Mouse (Mus musculus): ENCODE data around the gene Atxn1.

The Atxn1 gene

DNA sequence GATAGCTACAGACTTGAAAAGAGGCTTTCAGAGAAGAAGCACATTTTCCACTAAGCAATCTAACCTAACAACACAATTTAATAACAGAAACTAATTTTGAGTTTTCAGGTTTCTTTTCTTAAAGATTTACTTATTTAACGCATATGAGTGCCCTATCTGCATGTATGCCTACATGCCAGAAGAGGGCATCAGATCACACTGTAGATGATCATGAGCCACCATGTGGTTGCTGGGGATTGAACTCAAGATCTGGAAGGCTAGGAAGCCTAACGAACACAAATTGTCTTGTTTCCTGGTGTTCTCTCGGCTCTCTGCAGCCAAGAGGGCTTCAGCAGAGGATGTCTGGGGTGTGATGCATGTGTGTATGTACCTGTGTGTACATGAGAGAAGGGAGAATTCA lies 280.8 kb downstream of the Atxn1 start:
- DNase-seq (ENCODE audit: low read depth, low spot score) = no peak

DNA sequence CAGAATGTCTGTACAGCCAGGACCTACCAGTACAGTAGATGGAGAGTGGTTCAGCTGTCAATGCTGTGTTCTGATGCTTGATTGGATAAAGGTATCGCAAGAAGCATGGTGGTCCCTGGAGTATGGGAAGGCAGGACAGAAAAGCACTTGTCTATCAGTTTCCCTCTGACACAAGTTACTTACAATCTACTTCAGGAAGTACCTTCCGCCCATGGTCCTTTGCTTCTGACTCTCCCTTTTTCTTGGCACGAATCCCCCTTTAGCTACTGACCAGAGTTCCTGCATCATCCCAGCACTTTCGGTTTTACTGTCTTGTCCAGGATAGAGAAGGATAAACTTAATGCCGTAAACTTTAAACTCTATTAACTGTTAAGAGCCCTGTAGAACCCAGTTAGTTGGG lies 283.6 kb downstream of the Atxn1 start:
- no peak for DNase-seq (ENCODE audit: low read depth, low spot score)

DNA sequence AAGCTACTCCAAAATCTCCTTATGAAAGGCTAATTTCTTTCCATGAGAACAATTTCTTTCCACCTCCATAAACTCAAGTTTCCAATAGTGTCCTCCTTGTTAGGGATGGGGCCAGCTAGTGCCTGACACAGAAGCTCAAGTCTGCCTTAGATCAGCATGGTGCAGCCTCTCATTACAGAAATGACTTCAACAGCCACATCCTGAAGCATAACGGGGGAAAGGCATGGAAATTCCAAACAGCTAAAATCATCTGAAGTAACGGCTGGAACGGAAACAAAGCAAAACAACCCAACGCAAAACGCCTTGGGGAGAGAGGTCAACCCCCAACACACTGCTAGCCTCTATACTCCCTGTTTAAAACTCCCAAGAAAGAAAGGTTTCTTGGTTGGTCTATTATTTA lies 284.2 kb downstream of the Atxn1 start:
- DNase-seq (ENCODE audit: low read depth, low spot score) = no peak

DNA sequence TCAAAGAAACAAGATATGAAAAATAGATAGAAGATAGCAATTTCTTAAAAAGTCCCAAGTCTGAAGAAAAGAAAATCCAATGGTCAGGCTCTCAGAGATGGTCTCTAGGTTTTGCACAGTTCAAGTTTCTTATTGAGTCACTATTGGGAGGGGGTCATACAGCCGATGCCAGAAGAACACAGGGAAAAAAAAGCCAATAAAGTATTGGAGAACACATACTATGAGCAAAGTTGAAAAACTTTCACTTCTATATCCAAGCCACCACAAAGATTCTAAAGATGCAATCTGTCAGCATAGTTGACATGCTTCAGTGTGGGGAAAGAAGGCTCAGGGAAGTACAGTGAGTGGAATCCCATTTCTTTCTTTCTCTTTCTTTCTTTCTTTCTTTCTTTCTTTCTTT lies 285.7 kb downstream of the Atxn1 start:
- DNase-seq (ENCODE audit: low read depth, low spot score) = no peak

DNA sequence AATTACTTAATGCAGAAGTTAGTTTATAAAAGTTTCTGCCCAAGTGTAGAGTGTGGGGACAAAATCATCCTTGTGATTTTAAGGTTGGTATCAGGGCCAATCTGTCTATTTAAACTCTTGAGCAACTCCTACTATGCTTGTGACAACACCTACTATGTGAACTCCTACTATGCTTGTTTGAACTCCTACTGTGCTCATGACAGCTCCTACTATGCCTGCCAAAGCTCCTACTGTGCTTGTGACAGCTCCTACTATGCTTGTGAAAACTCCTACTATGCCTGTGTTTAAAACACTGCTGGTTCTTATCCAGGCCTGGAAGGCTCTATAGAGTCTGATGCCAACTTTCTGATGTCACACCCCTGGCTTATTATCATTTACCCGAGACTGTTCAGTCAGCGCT lies 292.2 kb downstream of the Atxn1 start:
- no peak for DNase-seq (ENCODE audit: low read depth, low spot score)

DNA sequence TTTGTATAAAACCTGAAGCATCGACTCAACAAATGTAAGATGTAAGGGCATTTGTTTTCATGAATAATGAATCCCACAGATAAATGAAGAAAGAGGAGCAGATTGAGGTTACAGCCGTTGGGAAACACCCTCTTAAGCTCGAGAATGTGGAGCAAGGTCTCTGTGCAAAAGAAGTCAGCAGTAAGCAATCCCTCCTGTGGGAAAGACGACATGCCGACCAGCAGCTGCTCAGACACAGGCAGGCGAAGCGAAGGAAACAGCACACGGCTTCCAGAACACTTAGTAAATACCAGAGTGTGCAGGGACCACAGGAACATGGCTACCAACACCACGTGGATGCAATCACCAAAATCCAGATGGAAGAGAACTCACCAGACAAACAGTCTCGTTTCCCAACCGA lies 294.8 kb downstream of the Atxn1 start:
- DNase-seq (ENCODE audit: low read depth, low spot score) = no peak

DNA sequence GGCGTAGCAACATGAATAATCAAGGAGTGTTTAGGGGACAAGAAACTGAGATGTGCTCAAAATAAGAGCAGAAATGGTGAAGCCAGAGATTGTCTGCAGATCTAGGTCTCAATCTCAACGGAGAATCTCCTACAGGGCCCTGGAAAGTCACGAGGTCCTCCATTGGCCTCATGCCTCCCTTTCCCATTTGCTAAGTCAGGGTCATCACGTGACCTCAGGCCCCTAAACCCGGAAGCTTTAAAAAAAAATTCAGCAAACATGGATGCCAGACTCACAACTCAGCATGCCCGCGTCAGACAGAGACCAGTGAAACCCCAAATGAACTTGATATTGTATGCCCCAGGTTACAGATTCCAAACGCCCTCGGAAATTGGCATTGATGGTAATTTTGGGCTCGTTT lies 302.0 kb downstream of the Atxn1 start:
- DNase-seq (ENCODE audit: low read depth, low spot score) = no peak

DNA sequence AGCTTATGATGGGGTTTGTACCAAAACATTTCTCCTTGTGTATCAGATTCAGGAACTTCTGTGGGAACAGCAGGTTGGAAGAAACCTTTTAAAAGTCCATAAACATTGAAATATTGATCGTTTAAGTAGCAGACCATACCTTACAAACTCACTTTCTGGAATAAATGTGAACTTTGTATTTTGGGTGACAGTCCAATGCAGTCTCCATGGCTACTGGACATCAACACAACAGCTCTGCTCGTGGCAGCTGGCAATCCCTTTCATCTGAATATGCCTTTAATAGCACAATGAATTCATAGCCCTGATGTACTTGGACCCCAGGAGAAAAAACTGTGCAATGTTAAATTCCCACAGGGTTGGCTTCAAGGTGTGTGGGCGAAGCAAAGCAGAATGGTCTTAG lies 302.6 kb downstream of the Atxn1 start:
- DNase-seq (ENCODE audit: low read depth, low spot score) = no peak

DNA sequence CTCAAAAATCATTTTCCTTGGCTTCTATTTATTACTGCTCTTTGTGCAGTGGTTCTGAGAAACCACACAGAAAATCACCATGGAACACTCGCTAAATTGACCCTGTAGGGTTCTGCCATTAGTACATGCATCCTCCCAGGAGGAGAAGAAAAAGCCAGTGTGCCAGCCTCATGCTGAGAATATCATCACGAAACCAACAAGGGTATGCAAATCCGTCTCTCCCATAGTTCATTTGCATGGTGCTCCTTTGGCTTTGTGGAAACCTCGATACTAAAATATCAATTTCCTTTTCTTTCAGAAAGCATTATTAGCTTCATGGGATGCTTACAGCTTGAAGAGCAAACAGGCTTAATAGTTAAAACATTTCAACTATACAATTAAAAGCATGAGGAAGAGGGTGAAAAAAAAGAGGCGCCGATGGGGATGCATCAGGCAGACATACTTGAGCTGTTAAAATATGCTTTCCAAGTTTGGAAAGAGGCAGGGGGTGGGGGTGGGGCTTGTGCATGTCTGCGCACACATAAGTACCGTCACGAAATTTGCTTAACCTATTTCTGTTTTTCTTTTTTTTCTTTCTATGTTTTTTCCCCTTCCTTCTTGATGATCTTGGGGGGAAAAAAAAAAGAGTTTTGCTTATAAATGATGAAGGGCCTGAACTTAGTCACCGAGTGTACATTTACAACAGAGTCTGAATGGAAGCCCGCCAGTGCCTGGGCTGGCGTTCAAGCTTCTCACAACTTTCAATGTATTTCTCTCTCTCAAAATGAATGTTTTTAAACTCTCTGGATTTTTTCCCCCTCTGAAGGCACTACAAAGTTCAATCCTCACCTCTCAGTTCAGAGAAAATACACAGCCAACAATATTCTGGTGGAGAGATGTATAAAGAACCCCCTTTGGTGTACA lies 303.3 kb downstream of the Atxn1 start:
- DNase-seq (ENCODE audit: low read depth, low spot score) = no peak

DNA sequence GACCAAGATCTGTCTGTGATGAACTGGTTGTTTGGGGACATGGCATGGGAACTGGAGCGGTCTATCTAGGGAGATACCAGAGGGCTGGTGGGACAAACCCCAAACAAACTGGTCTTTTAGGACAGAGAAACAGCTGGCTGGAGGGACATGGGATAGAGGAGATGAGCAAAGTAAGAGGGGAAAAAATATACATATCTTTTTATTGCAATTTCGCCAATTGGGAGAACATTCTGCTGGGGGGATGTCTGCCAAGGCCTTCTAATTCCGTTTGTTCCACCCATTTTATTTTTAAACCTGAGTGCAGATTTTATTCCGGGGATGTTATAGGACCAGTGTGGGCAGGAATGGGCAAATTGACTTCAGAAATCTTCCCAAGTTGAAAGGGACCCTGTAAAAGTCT lies 305.0 kb downstream of the Atxn1 start:
- DNase-seq (ENCODE audit: low read depth, low spot score) = no peak

DNA sequence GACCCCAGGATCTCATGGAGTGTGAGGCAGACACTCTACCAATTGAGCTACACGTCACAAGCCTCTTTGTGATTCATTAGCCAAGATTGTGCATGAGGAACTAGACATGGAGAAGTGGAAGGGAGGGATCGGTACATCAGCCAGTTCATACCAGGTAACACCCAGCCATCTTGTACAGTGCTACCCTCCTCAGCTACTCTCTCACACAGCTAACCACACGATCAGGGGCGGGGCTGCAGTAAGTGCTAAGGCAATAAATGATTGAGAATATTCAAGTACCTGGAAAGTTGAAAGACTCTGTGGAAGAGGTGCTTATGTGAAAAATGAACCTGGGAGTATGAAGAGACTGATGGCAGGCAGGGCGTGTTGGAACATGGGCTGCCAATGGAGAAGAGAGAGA lies 306.5 kb downstream of the Atxn1 start:
- DNase-seq (ENCODE audit: low read depth, low spot score) = no peak

DNA sequence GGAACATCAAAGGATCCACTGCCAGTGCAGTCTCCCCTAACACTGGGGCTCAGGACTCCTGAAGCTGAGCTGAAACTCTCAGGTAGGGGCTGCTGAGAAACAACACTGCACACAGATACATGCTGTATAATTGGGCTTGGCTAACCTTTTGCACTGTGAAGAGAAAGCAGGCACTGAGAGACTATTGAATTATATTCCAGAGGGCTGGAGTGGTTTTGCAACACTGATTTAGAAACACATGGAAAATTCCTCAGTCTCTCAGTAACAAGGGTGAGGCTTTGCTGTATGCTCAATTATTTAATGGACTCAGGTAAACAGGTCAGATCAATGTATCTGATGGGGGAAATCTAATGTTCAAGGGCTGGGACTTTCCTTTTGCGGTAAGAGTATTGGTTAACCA lies 307.6 kb downstream of the Atxn1 start:
- DNase-seq (ENCODE audit: low read depth, low spot score) = no peak

DNA sequence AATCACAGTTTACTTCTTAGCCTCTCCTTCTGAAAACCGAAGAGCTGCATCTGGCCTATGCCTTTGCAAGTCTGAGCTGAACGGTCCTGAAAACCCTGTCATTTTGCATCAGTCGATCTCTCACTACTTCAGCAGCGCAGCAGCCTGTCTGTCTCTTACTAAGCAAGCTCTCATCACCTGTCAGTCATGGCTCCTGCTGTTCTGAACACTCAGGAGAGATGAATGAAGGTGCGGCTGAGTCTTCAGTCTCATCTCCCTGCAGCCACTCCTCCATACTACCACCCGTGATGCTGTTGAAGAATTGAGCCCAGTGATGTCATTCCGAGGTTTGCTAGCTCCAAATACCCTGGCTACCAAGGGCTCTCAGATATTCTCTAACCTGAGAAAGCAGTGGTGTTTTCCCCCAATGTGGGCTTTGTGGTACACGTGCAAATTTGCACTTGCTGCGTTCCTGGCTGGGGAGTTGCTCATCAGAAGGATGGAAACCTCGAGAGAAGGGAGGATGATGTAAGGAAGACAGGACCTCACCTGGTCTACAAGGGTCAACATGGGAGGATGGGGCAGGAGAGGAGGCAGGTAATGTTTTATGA lies 313.1 kb downstream of the Atxn1 start:
- no peak for DNase-seq (ENCODE audit: low read depth, low spot score)

DNA sequence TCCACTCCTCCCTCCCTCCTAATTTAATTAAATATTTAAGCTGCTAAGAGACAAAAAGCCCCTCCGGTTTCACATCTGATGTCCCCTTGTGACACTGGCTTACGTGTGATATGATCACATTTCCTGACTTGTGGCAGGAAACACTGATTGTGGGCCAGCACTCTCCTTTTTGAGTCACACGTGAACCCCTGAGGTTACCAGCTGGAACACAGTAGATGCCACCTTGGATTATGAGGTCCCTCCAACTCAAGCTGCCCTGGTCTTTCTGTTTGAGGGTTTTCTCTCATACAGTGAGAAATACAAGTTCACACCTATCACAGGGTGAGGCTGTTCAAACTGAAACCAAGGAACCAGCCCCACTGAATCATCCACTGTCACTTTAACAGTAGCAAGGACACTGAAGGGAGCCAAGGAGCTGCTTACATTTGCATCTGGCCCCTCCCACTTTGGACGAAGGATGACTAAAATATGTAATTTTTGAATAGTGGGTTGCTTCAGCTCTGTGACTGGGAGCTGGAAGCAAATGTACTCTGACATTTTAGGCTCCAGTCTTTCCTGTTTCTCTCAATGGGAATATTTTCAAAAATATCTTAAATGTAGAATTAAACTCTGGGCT lies 315.5 kb downstream of the Atxn1 start:
- no peak for DNase-seq (ENCODE audit: low read depth, low spot score)

DNA sequence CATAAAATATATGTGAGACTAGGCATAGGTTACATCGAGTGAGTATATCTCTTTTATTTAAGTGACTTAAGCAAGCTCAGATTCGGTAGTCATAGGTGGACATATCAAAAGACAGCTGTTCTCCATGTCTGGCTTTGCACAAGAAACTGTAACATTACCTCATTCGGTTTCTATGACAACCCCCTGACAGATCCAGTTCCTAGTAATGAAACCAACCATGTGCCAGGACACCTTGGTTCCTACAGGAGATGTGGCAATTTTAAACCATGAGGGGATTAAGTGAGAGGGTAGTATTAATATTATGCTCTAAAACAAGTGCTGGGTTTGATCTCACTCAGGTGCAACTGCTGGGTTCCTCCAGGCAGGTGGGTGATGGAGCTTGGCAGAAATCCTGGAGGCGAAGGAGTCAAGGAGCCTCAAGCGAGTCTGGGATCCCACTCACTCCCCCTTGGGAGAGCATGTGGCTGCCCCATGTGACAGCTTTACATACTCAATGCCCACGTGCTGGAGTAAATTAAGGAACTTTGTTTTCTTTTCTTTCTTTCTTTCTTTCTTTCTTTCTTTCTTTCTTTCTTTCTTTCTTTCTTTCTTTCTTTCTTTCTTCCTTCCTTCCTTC lies 320.9 kb downstream of the Atxn1 start:
- no peak for DNase-seq (ENCODE audit: low read depth, low spot score)

DNA sequence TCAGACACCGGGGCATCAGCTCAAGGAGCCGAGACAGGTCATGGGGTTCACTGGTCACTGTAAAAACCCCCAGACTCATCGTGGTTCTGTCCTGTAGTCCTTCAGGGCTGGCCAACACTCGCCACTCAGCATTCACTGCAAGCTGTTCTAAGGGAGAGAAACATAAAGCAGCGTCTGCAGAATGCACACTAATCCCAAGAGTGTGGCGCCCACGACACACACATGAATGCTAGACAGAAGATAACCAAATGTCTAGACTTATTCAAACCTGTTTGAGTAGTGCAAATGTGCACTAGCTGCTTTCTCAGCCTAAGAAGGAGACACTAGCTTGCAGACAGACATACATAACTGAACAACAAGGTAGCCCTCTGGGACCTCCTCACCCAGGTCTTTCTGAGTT lies 321.9 kb downstream of the Atxn1 start:
- DNase-seq (ENCODE audit: low read depth, low spot score) = no peak

DNA sequence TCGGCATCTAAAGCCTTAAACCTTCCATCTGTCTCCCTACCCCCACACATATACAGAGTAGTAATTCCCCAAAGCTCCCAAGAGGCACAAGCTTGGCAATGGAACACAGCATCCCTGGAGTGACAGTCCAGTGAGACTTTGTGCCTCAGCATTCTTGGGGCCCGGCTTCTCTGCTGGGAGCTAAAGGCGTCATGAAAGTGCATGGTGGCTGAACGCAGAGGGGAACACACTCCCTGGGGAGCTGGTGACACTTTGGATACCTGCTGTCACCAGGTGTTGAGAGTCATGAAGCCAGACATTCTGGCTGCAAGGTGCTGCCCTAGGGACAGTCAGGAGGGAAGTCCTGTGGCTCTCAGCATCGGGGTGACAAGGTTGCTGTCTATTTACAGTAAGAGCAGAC lies 324.4 kb downstream of the Atxn1 start:
- DNase-seq (ENCODE audit: low read depth, low spot score) = no peak

DNA sequence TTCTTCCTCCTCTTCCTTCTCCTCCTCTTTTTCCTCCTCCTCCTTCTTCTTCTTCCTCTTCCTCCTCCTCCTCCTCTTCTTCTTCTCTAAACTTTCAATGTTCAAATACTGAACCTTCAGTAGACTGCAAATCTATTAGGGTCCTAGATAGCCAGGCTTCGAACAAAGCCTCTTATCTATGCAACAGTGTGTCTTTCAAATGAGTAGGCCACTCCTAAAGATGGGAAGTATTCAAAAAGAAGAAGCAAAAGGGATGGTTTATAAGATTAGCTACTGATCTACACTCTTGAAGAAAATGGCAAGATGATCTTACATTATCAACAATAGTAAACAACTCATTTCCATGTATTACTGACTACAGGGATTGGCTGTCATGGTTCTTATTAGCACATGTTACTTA lies 326.5 kb downstream of the Atxn1 start:
- DNase-seq (ENCODE audit: low read depth, low spot score) = no peak

DNA sequence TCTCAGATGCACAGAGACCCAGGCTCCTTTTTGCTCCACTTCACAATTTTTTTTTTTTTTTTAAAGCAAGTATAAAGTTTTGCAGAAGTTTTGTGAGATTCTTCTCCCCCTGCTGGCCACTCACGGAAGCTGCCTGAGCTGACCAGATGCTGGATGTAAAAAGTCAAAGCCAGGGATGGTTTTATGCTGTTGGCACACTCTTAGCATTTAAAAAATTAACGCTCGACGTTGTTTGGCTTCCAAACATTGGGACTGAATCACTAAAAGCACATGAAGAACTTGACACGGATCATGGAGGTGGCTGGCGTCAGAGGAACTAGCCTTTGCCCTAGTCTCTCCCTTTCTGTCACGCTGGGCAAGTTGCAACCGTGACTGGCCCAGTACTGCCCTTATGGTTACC lies 327.5 kb downstream of the Atxn1 start:
- no peak for DNase-seq (ENCODE audit: low read depth, low spot score)

DNA sequence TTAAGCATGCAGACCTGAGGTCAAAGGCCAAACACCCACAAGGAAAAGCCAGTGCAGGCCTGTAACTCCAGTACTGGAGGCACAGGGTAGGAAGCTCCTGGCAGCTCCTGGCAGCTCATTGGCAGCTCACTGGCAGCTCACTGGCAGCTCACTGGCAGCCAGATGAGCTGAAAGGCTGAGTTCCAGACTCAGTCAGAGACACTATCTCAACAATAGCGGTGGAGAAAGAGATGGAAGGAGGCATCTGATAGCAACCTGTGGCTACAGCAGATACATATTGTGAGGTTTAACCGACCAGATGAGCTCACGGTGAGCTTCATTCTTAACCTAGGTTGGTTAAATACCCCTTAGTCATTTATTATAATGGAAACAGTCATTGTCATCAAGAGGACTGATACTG lies 328.4 kb downstream of the Atxn1 start:
- DNase-seq (ENCODE audit: low read depth, low spot score) = no peak

DNA sequence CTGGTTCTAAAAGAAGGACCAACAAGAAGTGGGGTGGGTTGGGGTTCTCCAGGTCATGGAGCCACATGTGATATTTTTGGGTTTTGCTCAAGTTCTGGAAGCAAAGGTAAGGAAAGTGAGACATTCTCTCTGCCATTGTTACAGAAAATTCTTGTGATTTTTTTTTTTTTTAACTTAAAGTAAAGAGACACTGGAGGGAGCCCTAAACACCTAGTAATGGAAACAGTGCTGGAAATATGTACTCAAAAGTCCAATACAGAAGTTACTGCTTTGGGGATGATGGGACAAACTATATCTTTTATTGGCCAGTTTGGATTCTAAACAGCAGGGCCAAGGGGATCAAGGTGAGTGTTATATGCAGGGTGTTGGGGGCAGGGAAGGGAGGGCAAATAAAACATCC lies 330.9 kb downstream of the Atxn1 start:
- no peak for DNase-seq (ENCODE audit: low read depth, low spot score)

DNA sequence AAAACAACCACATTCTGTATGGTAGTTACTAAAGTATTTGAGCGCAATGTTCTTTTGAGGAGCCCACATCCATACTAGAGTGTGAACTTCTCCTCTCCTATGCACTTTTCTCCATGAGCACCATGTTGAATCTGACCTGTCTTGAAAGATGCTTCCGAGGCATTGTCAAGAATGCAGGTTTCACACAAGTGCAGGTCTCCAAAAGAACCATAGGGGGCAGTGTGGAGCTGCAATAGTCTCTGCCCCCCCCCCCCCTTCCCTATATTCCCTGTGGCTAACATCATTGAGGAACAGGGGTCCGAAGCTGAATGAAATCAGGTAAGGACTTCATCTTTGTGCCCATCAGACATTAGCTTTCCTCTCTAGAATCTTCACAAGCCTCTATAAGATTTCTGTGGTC lies 332.7 kb downstream of the Atxn1 start:
- DNase-seq (ENCODE audit: low read depth, low spot score) = no peak
